Mouse (Mus musculus) neural tube, embryonic 11.5 days (tissue): ENCODE results near the gene Zfp799. TPM values are rescaled to one million over a fixed set of nuclear protein-coding genes. Genes with fewer than 3 reads are reported as not detected.
"Not testable (repeated sequence)": the region's sequence is repeated elsewhere in the genome, so short reads cannot be mapped to it uniquely, and the experiment has no call there.

Experiments
- ATAC-seq: fragments of 200-750 bp; cut with Nextera tagmentation; 2 replicates; pipeline ENCODE4 v1.8.0; 2017; ENCODE audit warnings: moderate number of reproducible peaks, mild to moderate bottlenecking, moderate TSS enrichment, moderate library complexity; ENCODE audit not compliant: insufficient read depth, low FRiP score, low TSS enrichment
- DNase-seq: peaks from one replicate; pipeline ENCODE4 v3.0.0-alpha.2; 2015; ENCODE audit warnings: low spot score
- H3K27ac ChIP-seq: fragments of 300-500 bp; sonication (generic); 2 replicates; pipeline ENCODE4 v1.5.1; 2014; ENCODE audit warnings: low read depth, mild to moderate bottlenecking, low read length
- H3K27me3 ChIP-seq: fragments of 300-500 bp; sonication (generic); 2 replicates; pipeline ENCODE4 v1.6.1; 2014; ENCODE audit warnings: mild to moderate bottlenecking, low read length, mixed read lengths; ENCODE audit not compliant: control insufficient read depth, insufficient read depth
- H3K36me3 ChIP-seq: fragments of 300-500 bp; sonication (generic); 2 replicates; pipeline ENCODE4 v1.6.1; 2014; ENCODE audit warnings: mild to moderate bottlenecking, low read length, moderate library complexity, mixed read lengths; ENCODE audit not compliant: control insufficient read depth, insufficient read depth
- H3K4me1 ChIP-seq: fragments of 300-500 bp; sonication (generic); 2 replicates; pipeline ENCODE4 v1.6.1; 2014; ENCODE audit warnings: low read length, mixed read lengths; ENCODE audit not compliant: control insufficient read depth, insufficient read depth
- H3K4me2 ChIP-seq: fragments of 300-500 bp; sonication (generic); 2 replicates; pipeline ENCODE4 v1.6.1; 2014; ENCODE audit warnings: low read depth, mild to moderate bottlenecking, moderate library complexity
- H3K4me3 ChIP-seq: fragments of 300-500 bp; sonication (generic); 2 replicates; pipeline ENCODE4 v1.5.1; 2014; ENCODE audit warnings: low read depth, low read length
- H3K9ac ChIP-seq: fragments of 300-500 bp; sonication (generic); 2 replicates; pipeline ENCODE4 v1.6.1; 2014; ENCODE audit warnings: mild to moderate bottlenecking, low read length
- H3K9me3 ChIP-seq: fragments of 300-500 bp; sonication (generic); 2 replicates; pipeline ENCODE4 v1.6.1; 2016; ENCODE audit warnings: low read length; ENCODE audit not compliant: control insufficient read depth
- WGBS: fragments of 180-500 bp; shearing (Covaris S2); extraction: QIAGEN DNeasy Blood & Tissue Kit; methylation state at CpG from one replicate; pipeline ENCODE4 v1.1.7; 2014; 5-methylcytosine and 5-hydroxymethylcytosine counted together
- polyA plus RNA-seq: library from polyadenylated mRNA; unstranded; fragments of >200 nt; fragmentation: Nextera tagmentation; extraction: Ambion mirVana; gene quantifications from 2 replicates; pipeline ENCODE4 v1.2.1, GENCODE M21; 2014

Gene Zfp799
- 17.6 and 21.1 TPM in 2 replicates for polyA plus RNA-seq

DNA sequence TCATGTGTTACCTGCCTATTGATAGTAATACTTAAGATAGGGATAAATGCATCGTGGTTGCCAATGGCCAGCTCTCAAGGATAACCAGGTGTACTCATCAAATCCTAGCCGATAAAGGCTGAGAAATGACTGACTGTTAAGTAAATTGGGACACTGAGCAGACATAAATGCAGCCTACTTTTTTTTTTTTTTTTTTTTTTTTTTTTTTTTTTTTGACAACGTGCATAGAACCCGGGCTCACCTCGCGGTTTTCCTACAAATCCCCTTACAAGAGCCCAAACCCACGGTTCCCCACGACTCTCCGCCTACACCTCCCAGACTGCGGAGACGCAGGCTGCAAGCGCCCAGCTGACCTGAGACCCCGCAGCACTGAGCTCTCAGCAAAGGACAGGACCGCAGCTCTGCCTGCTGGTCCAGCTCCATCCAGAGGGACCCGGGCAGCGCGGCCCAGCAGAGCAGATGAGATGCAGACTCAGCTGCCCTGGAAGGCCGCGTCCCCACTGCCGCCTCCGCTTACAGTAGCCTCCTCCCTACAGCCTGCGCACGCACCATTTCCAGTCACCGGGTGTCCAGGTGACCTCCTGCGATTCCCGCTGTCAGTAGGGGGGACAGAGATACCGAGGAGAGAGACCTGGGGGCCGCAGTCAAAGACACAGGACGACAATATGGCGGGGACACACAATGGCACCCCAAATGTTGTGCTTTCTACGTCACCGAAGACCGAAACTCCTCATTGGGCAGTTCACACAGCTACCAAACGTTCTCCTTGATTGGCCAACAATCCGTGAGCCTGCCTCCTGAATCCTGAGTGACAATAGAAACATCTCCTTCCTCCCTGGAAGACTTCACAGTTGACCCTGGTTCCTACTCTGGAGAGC lies at the start of gene Zfp799:
Gene Zfp799, minus strand, starts transcription at position 722 of the 878 bp plus-strand sequence.
- ATAC-seq (peak; percentile 98), DNase-seq (peak; percentile 85)
- Histone ChIP-seq H3K36me3 (peaks cover 2% of the 10 kb centered on the region; the same call in 1 of the 2 replicates), H3K27me3 (no peaks in the 10 kb centered on the region), H3K9me3 (no peaks in the 10 kb centered on the region), H3K4me1 (peaks cover 5% of the 10 kb centered on the region; the same call in 1 of the 2 replicates), H3K27ac (peak within 1 kb of the TSS; percentile 56; the same call in 1 of the 2 replicates), H3K9ac (peak within 1 kb of the TSS; percentile 96), H3K4me3 (peak within 1 kb of the TSS; percentile 92), H3K4me2 (peak within 1 kb of the TSS; percentile 70)
- 2% methylated on average over 35 of the region's 35 CpGs for WGBS

DNA sequence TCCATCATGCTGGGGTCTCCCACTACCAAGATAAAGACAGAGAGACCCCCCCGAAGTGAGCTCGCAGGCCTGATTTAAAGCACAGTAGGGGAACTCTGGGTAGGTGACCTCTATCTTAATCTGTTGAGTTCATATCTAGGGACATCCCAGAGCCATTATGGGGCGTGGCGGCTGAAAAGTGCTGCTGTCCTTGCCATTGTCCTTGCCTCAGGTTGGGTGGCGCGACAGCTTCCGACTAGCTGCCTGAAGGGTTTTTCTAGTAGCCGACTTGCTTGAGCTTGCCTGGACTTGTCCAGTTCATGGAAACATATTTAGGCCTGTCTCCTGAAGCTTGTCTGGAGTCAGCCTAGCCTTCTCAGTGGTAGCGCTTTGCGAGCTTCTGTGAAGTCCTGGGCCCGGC lies 48.7 kb upstream of the Zfp799 start:
- Histone ChIP-seq H3K9ac (no peak overlapping the region), H3K27me3 (no peaks in the 10 kb centered on the region), H3K4me2 (no peak overlapping the region), H3K4me1 (no peaks in the 10 kb centered on the region), H3K4me3 (no peak overlapping the region), H3K36me3 (peaks cover 2% of the 10 kb centered on the region; the same call in 1 of the 2 replicates), H3K9me3 (no peaks in the 10 kb centered on the region), H3K27ac (no peak overlapping the region)
- DNase-seq (no peak), ATAC-seq (no peak)
- 96% methylated on average over 11 of the region's 11 CpGs for WGBS

GRCm38 (mm10) chr17:32877471-32878171 lies 47.6 kb upstream of the Zfp799 start:
- peaks cover 2% of the 10 kb centered on the region; the same call in 1 of the 2 replicates for H3K36me3 ChIP-seq
- ATAC-seq (no peak), DNase-seq (no peak)
- H3K4me2 ChIP-seq: no peak overlapping the region
- no peak overlapping the region for H3K4me3 ChIP-seq
- H3K4me1 ChIP-seq: no peaks in the 10 kb centered on the region
- 11% methylated on average over 22 of the region's 22 CpGs for WGBS
- H3K9me3 ChIP-seq: no peaks in the 10 kb centered on the region
- no peaks in the 10 kb centered on the region for H3K27me3 ChIP-seq
- no peak overlapping the region for H3K9ac ChIP-seq
- no peak overlapping the region for H3K27ac ChIP-seq

DNA sequence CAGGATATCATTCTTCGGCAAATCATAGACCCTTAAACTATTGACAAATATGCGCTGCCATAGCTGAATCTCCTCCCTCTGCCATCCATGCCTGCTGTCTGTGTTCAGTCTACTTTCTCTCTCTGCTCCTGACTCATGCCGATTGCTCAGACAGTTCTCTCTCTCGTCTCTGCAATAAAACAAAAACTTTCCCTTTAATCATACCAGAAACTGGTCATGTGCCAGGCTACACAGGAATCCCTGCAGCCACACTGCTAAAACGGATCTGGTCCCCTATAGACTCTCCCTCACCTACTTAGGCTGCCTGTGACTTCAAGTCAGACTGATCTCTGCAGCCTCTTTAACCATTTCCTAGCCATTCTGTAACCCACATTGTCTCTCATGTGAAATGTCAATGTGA lies 42.6 kb upstream of the Zfp799 start:
- no peak overlapping the region for H3K4me2 ChIP-seq
- H3K9ac ChIP-seq: no peak overlapping the region
- WGBS: 71% methylated on average over 5 of the region's 5 CpGs
- ATAC-seq: no peak
- no peaks in the 10 kb centered on the region for H3K4me1 ChIP-seq
- no peaks in the 10 kb centered on the region for H3K9me3 ChIP-seq
- no peaks in the 10 kb centered on the region for H3K27me3 ChIP-seq
- H3K36me3 ChIP-seq: no peaks in the 10 kb centered on the region
- H3K4me3 ChIP-seq: no peak overlapping the region
- no peak for DNase-seq
- no peak overlapping the region for H3K27ac ChIP-seq

DNA sequence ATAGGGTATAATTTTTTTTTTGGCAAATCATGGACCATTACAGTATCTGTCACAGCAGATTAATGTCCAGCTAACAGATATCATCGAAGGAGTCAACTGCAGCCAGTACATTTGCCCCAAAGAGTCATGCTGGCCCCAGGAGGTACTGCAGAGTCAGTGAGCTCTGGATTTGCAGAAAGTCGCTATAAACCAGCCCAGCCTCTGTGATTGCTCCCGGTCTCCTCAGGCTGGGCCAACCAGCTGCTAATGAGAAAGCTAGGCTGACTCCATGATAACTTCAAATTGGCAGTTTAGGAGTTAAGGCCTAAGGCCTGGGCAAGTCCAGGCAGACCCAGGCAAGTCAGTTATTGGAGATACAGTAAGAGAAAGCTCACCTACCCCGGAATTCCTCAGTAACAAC lies 42.0 kb upstream of the Zfp799 start:
- DNase-seq (no peak), ATAC-seq (no peak)
- Histone ChIP-seq H3K9me3 (no peaks in the 10 kb centered on the region), H3K36me3 (no peaks in the 10 kb centered on the region), H3K27ac (no peak overlapping the region), H3K9ac (no peak overlapping the region), H3K4me3 (no peak overlapping the region), H3K4me2 (no peak overlapping the region), H3K4me1 (no peaks in the 10 kb centered on the region), H3K27me3 (no peaks in the 10 kb centered on the region)
- 77% methylated on average over 4 of the region's 4 CpGs for WGBS

DNA sequence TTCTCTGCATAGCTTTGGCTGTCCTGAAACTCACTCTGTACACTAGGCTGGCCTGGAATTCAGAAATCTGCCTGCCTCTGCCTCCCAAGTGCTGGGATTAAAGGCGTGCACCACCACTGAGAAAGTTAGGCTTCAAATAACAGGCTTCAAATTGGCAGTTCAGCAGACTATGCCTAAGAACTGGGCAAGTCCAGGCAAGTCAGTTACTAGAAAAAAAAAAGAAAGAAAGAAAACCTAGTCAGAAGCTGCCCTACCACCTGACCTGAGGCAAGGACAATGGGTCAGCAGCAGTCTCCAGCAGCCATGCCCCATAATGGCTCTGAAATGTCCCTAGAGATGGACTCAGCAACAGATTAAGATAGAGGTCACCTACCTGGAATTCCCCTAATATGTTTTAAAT lies 41.4 kb upstream of the Zfp799 start:
- no peak overlapping the region for H3K4me3 ChIP-seq
- H3K27ac ChIP-seq: no peak overlapping the region
- no peaks in the 10 kb centered on the region for H3K27me3 ChIP-seq
- no peak for ATAC-seq
- H3K4me1 ChIP-seq: no peaks in the 10 kb centered on the region
- no peak overlapping the region for H3K9ac ChIP-seq
- 90% methylated on average over 1 of the region's 1 CpGs for WGBS
- no peak for DNase-seq
- H3K4me2 ChIP-seq: no peak overlapping the region
- H3K36me3 ChIP-seq: no peaks in the 10 kb centered on the region
- H3K9me3 ChIP-seq: no peaks in the 10 kb centered on the region

DNA sequence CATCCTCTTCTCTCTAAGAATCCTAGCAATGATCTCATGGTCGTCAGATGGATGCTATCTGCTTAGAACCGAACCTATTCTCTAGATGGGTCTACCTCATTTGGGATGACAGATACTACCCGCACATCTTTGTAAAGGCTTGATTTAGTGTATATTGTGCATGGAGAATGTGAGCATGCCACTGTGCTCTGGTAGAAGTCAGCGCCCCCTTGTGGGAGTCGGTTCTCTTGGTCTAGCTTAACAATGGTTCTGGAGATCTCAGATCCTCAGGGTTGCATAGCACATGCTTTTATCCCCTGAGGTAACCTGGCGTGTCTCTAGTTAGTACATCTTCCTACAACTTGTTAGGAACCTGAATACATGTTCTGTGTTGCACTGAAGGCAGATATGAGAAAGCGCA lies 37.2 kb upstream of the Zfp799 start:
- H3K4me2 ChIP-seq, ATAC-seq, H3K9me3 ChIP-seq, H3K27ac ChIP-seq, H3K36me3 ChIP-seq, H3K4me3 ChIP-seq, H3K4me1 ChIP-seq, H3K9ac ChIP-seq, DNase-seq, H3K27me3 ChIP-seq: not testable (repeated sequence)
- WGBS: 64% methylated on average over 3 of the region's 7 CpGs

GRCm38 (mm10) chr17:32856713-32857112 lies 26.7 kb upstream of the Zfp799 start:
- H3K36me3 ChIP-seq, H3K4me1 ChIP-seq, H3K27me3 ChIP-seq, ATAC-seq, H3K27ac ChIP-seq, H3K4me2 ChIP-seq, DNase-seq, H3K9ac ChIP-seq, H3K4me3 ChIP-seq, H3K9me3 ChIP-seq: not testable (repeated sequence)
- 72% methylated on average over 2 of the region's 6 CpGs for WGBS
